Mouse (Mus musculus): Measurements from ENCODE around the gene Fam199x.

- TF ChIP-seq ELF1 (IDR thresholded peaks at IDR 0.05; ENCODE audit: low read depth, low read length) = no peak
- TF ChIP-seq UBTF (IDR thresholded peaks at IDR 0.05; ENCODE audit: low read depth, low read length) = no peak
- no peak for TF ChIP-seq TCF12 (IDR thresholded peaks at IDR 0.05; ENCODE audit: low read depth, low read length)
- no peak for TF ChIP-seq USF1 (IDR thresholded peaks at IDR 0.05; ENCODE audit: low read depth, low read length)
- no peak for TF ChIP-seq HCFC1 (IDR thresholded peaks at IDR 0.05; ENCODE audit: low read depth, low read length)
- TF ChIP-seq MAZ (IDR thresholded peaks at IDR 0.05; ENCODE audit: low read depth, low read length) = no peak
- TF ChIP-seq NELFE (IDR thresholded peaks at IDR 0.05; ENCODE audit: low read depth, low read length) = no peak
Measured at GRCm38 (mm10) chrX:137017668-137018067, 31.7 kb upstream of the Fam199x start.

Measured in CH12.LX (cell line).